Mouse (Mus musculus) macrophage (primary cell): ENCODE measurements at regions not wholly inside any gene's neighbourhood (a gene's known extent, or its start where the extent isn't known, plus 50 kb on each side); places are given as distances from the start of the nearest gene placed in this dataset.
"Not testable (repeated sequence)": the region's sequence is repeated elsewhere in the genome, so short reads cannot be mapped to it uniquely, and the experiment has no call there.

ENCODE experiments used
- H3K27ac ChIP-seq: fragments of 350-480 bp; formaldehyde crosslinking; 2 replicates; pipeline ENCODE4 v1.9.0; 2021
- H3K36me3 ChIP-seq: fragments of 350-480 bp; formaldehyde crosslinking; 2 replicates; pipeline ENCODE4 v1.9.0; 2021; ENCODE audit errors: inconsistent target
- H3K4me3 ChIP-seq: fragments of 350-480 bp; formaldehyde crosslinking; 2 replicates; pipeline ENCODE4 v1.9.0; 2021; ENCODE audit errors: inconsistent target
- H3K79me2 ChIP-seq: fragments of 350-480 bp; formaldehyde crosslinking; 2 replicates; pipeline ENCODE4 v1.9.0; 2021; ENCODE audit errors: inconsistent target
- WGBS: methylation state at CpG from one replicate; pipeline ENCODE4 v1.1.7; 2026; ENCODE audit warnings: inconsistent platforms; ENCODE audit not compliant: missing documents; 5-methylcytosine and 5-hydroxymethylcytosine counted together

- H3K79me2 ChIP-seq, result no peaks in the 10 kb centered on the region
- H3K27ac ChIP-seq, result no peak overlapping the region
- H3K4me3 ChIP-seq, result no peak overlapping the region
- WGBS, result 89% methylated on average over 1 of the region's 1 CpGs
- no peaks in the 10 kb centered on the region for H3K36me3 ChIP-seq
Observed at GRCm38 (mm10) chr16:76459521-76459920, 85.9 kb upstream of the Nrip1 start.

GRCm38 (mm10) chr16:76456300-76456599, 82.6 kb upstream of the Nrip1 start:
- 86% methylated on average over 2 of the region's 2 CpGs for WGBS
- H3K36me3 ChIP-seq, H3K27ac ChIP-seq, H3K4me3 ChIP-seq, H3K79me2 ChIP-seq: not testable (repeated sequence)

- WGBS, result 59% methylated on average over 9 of the region's 9 CpGs
- no peak overlapping the region for H3K27ac ChIP-seq
- H3K36me3 ChIP-seq, result no peaks in the 10 kb centered on the region
- H3K4me3 ChIP-seq, result no peak overlapping the region
- no peaks in the 10 kb centered on the region for H3K79me2 ChIP-seq
Observed at GRCm38 (mm10) chr16:76455499-76456299, 82.1 kb upstream of the Nrip1 start.

GRCm38 (mm10) chr16:76454741-76455465, 81.3 kb upstream of the Nrip1 start:
- Histone ChIP-seq H3K4me3 (no peak overlapping the region), H3K79me2 (no peaks in the 10 kb centered on the region), H3K36me3 (no peaks in the 10 kb centered on the region), H3K27ac (no peak overlapping the region)
- WGBS, result 96% methylated on average over 17 of the region's 17 CpGs

GRCm38 (mm10) chr16:76453457-76454200, 80.0 kb upstream of the Nrip1 start:
- Histone ChIP-seq H3K4me3 (no peak overlapping the region), H3K36me3 (no peaks in the 10 kb centered on the region), H3K79me2 (no peaks in the 10 kb centered on the region), H3K27ac (no peak overlapping the region)
- WGBS, result 89% methylated on average over 10 of the region's 11 CpGs

GRCm38 (mm10) chr16:76448773-76449172, 75.1 kb upstream of the Nrip1 start:
- WGBS, result 7% methylated on average over 3 of the region's 3 CpGs
- Histone ChIP-seq H3K36me3 (no peaks in the 10 kb centered on the region), H3K79me2 (no peaks in the 10 kb centered on the region), H3K4me3 (no peak overlapping the region), H3K27ac (no peak overlapping the region)

GRCm38 (mm10) chr16:76447033-76447432, 73.4 kb upstream of the Nrip1 start:
- H3K36me3 ChIP-seq, result no peaks in the 10 kb centered on the region
- no peak overlapping the region for H3K4me3 ChIP-seq
- WGBS, result 97% methylated on average over 3 of the region's 3 CpGs
- no peak overlapping the region for H3K27ac ChIP-seq
- H3K79me2 ChIP-seq, result no peaks in the 10 kb centered on the region

GRCm38 (mm10) chr16:76444668-76445067, 71.0 kb upstream of the Nrip1 start:
- Histone ChIP-seq H3K36me3 (no peaks in the 10 kb centered on the region), H3K27ac (no peak overlapping the region), H3K79me2 (no peaks in the 10 kb centered on the region), H3K4me3 (no peak overlapping the region)
- WGBS, result 89% methylated on average over 3 of the region's 3 CpGs

- H3K4me3 ChIP-seq, result no peak overlapping the region
- H3K27ac ChIP-seq, result no peak overlapping the region
- 63% methylated on average over 2 of the region's 2 CpGs for WGBS
- no peaks in the 10 kb centered on the region for H3K79me2 ChIP-seq
- no peaks in the 10 kb centered on the region for H3K36me3 ChIP-seq
Observed at GRCm38 (mm10) chr16:76442635-76443034, 69.0 kb upstream of the Nrip1 start.

- no peak overlapping the region for H3K27ac ChIP-seq
- no peak overlapping the region for H3K4me3 ChIP-seq
- 17% methylated on average over 3 of the region's 5 CpGs for WGBS
- no peaks in the 10 kb centered on the region for H3K36me3 ChIP-seq
- H3K79me2 ChIP-seq, result no peaks in the 10 kb centered on the region
Observed at GRCm38 (mm10) chr16:76441803-76442448, 68.3 kb upstream of the Nrip1 start.

- no peak overlapping the region for H3K4me3 ChIP-seq
- WGBS, result 87% methylated on average over 3 of the region's 3 CpGs
- H3K79me2 ChIP-seq, result no peaks in the 10 kb centered on the region
- H3K36me3 ChIP-seq, result no peaks in the 10 kb centered on the region
- H3K27ac ChIP-seq, result no peak overlapping the region
Observed at GRCm38 (mm10) chr16:76438093-76438883, 64.7 kb upstream of the Nrip1 start.

GRCm38 (mm10) chr16:76436290-76436689, 62.7 kb upstream of the Nrip1 start:
- no peak overlapping the region for H3K4me3 ChIP-seq
- WGBS, result 82% methylated on average over 6 of the region's 6 CpGs
- H3K79me2 ChIP-seq, result no peaks in the 10 kb centered on the region
- no peaks in the 10 kb centered on the region for H3K36me3 ChIP-seq
- no peak overlapping the region for H3K27ac ChIP-seq

GRCm38 (mm10) chr16:76433076-76433825, 59.6 kb upstream of the Nrip1 start:
- WGBS, result 65% methylated on average over 24 of the region's 24 CpGs
- H3K79me2 ChIP-seq, result no peaks in the 10 kb centered on the region
- H3K4me3 ChIP-seq, result no peak overlapping the region
- H3K36me3 ChIP-seq, result no peaks in the 10 kb centered on the region
- H3K27ac ChIP-seq, result no peak overlapping the region
